Mouse (Mus musculus) kidney, adult 2 months (tissue): ENCODE measurements around the gene Eif4g3. TPM values are rescaled to one million over a fixed set of nuclear protein-coding genes. Genes with fewer than 3 reads are reported as not detected.
A peak's percentile ranks its signal among the peaks of the same experiment; 100 is the strongest.

ENCODE experiments used
- DNase-seq: peaks from one replicate; pipeline ENCODE4 v3.0.0; 2021
- H3K27ac ChIP-seq: fragments of 200-500 bp; 2 replicates; pipeline ENCODE4 v1.5.1; 2012; ENCODE audit warnings: low read depth, low read length, control low read depth, inconsistent platforms; ENCODE audit not compliant: insufficient read depth
- H3K27me3 ChIP-seq: fragments of 200-500 bp; replicated peaks from 2 replicates; pipeline ENCODE4 v1.6.1; 2012; ENCODE audit warnings: mild to moderate bottlenecking, moderate library complexity, low read length, inconsistent platforms; ENCODE audit not compliant: control insufficient read depth, insufficient read depth
- H3K36me3 ChIP-seq: fragments of 200-500 bp; 2 replicates; pipeline ENCODE4 v1.6.1; 2012; ENCODE audit warnings: mild to moderate bottlenecking, moderate library complexity, low read length, inconsistent platforms; ENCODE audit not compliant: control insufficient read depth, insufficient read depth
- H3K4me1 ChIP-seq: fragments of 200-500 bp; 2 replicates; pipeline ENCODE4 v1.6.1; 2011; ENCODE audit warnings: low read length; ENCODE audit not compliant: control insufficient read depth, insufficient read depth
- H3K4me3 ChIP-seq: fragments of 200-500 bp; 2 replicates; pipeline ENCODE4 v1.5.1; 2011; ENCODE audit warnings: mild to moderate bottlenecking, low read depth, low read length, control low read depth; ENCODE audit not compliant: insufficient read depth
- CTCF ChIP-seq: fragments of 200-500 bp; conservative IDR thresholded peaks from 2 replicates; pipeline ENCODE4 v1.5.1; 2011; ENCODE audit warnings: low read depth, mild to moderate bottlenecking, control low read depth, low read length, moderate library complexity, mixed read lengths; ENCODE audit not compliant: insufficient read depth, insufficient read length
- POLR2A ChIP-seq: fragments of 200-500 bp; IDR thresholded peaks from one replicate; pipeline ENCODE4 v1.6.1; 2011; ENCODE audit warnings: low read depth, low read length, control low read depth
- WGBS: fragments of 180-500 bp; shearing (Covaris S2); methylation state at CpG from one replicate; pipeline ENCODE4 v1.1.7; 2018; 5-methylcytosine and 5-hydroxymethylcytosine counted together
- polyA plus RNA-seq: library from polyadenylated mRNA; depleted of rRNA; stranded (reverse); fragments of >200 nt; gene quantifications from 2 replicates; pipeline ENCODE4 v1.2.3, GENCODE M21; 2012

The Eif4g3 gene
- polyA plus RNA-seq, 1 experiment: 53.5 TPM

GRCm38 (mm10) chr4:138041566-138042256 lies 48.9 kb downstream of the Eif4g3 start:
- H3K36me3 ChIP-seq: no peaks in the 10 kb centered on the region; the same call in 1 of the 2 replicates
- TF ChIP-seq POLR2A (no peak), CTCF (no peak)
- WGBS: 44% methylated on average over 12 of the region's 12 CpGs
- no peaks in the 10 kb centered on the region for H3K27me3 ChIP-seq
- peak overlapping the region; percentile 47; the same call in 1 of the 2 replicates for H3K27ac ChIP-seq
- no peak overlapping the region for H3K4me3 ChIP-seq
- H3K4me1 ChIP-seq: peaks cover 22% of the 10 kb centered on the region
- peak; percentile 31 for DNase-seq

- no peak overlapping the region for H3K27ac ChIP-seq
- H3K4me1 ChIP-seq: peaks cover 22% of the 10 kb centered on the region
- no peak for DNase-seq
- H3K4me3 ChIP-seq: no peak overlapping the region
- H3K36me3 ChIP-seq: no peaks in the 10 kb centered on the region; the same call in 1 of the 2 replicates
- TF ChIP-seq POLR2A (no peak), CTCF (no peak)
- 37% methylated on average over 2 of the region's 2 CpGs for WGBS
- no peaks in the 10 kb centered on the region for H3K27me3 ChIP-seq
These were observed 49.4 kb downstream of the Eif4g3 start for GRCm38 (mm10) chr4:138042257-138042589.

DNA sequence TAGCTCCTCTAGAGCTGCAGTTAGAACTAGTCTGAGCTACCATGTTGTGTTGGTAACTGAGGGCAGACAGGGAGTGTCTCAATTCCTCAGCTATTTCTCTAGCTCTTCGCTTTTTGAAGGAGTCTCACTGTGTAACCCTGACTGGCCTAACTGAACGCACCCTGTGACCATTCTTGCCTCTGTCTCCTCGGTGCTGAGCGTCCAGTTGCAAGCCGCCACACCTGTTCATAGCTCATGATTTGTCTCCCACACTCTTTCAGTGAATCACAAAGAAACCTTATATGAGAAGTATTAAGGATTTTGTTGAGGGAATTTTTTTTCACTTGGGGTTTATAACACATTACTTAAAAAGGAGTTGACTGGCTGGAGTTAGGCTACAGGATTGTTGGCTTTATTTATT lies 49.8 kb downstream of the Eif4g3 start:
- TF ChIP-seq CTCF (no peak), POLR2A (no peak)
- Histone ChIP-seq H3K27me3 (no peaks in the 10 kb centered on the region), H3K4me1 (peaks cover 22% of the 10 kb centered on the region), H3K36me3 (no peaks in the 10 kb centered on the region; the same call in 1 of the 2 replicates), H3K27ac (no peak overlapping the region), H3K4me3 (no peak overlapping the region)
- WGBS: 86% methylated on average over 5 of the region's 5 CpGs
- DNase-seq: no peak

DNA sequence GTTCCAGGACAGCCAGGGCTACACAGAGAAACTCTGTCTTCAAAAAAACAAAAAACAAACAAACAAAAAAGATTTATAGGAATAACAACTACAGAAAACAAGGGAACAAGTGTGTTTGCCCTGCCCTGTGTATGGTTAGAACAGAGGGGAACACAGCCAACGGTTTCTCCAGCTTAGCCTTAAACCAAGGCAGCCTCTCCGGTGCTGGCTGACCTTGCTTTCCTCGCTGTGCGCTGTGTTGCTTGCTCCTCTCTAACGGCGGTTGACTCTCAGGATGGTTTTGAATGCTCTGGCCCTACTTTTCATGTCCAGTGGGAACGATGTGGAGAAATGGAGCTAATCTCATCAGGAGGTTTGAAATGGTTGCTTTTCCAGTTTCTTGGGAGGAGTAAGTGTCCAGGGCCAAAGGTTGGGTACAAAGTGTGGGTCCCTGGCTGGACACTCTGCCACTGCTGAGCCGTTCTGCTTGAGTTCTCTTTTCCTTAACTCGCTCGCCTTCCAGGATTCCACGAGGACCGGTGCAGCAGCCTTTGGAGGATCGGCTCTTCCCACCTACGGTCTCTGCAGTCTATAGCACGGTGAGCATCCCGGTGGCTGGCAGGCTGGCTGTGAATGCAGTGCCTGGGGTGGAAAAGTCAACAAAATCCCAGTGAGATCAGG lies 52.1 kb downstream of the Eif4g3 start:
- DNase-seq: peak; percentile 91
- H3K27me3 ChIP-seq: no peaks in the 10 kb centered on the region
- TF ChIP-seq CTCF (no peak), POLR2A (no peak)
- no peaks in the 10 kb centered on the region; the same call in 1 of the 2 replicates for H3K36me3 ChIP-seq
- H3K4me1 ChIP-seq: peaks cover 12% of the 10 kb centered on the region; the same call in 1 of the 2 replicates
- H3K27ac ChIP-seq: peak overlapping the region; percentile 90
- WGBS: 67% methylated on average over 16 of the region's 16 CpGs
- no peak overlapping the region for H3K4me3 ChIP-seq

DNA sequence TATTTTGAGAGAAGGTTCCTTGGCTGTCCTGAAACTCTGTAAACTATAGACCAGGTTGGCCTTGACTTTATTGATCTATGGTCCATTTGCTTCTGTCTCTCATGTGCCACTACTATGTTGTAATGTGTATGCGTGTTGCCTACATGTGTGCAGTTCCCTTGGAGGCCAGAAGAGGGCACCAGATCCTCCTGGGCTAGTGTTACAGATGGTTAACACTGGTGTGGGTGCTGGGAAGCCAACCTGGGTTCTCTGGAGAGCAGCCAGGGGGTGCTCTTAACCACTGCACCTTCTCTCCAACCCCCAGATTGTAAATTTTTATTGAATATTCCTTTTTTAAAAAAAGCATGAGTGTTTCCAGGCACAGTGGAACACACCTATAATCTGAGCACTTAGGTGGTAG lies 53.0 kb downstream of the Eif4g3 start:
- Histone ChIP-seq H3K4me3 (no peak overlapping the region), H3K4me1 (peaks cover 15% of the 10 kb centered on the region; the same call in 1 of the 2 replicates), H3K36me3 (no peaks in the 10 kb centered on the region; the same call in 1 of the 2 replicates), H3K27ac (peak overlapping the region; percentile 27; the same call in 1 of the 2 replicates), H3K27me3 (no peaks in the 10 kb centered on the region)
- TF ChIP-seq CTCF (peak; percentile 45), POLR2A (no peak)
- 100% methylated on average over 1 of the region's 1 CpGs for WGBS
- no peak for DNase-seq

GRCm38 (mm10) chr4:138046371-138046770 lies 53.5 kb downstream of the Eif4g3 start:
- no peak overlapping the region for H3K4me3 ChIP-seq
- no peak for DNase-seq
- WGBS: over 99% methylated on average over 8 of the region's 8 CpGs
- no peaks in the 10 kb centered on the region for H3K27me3 ChIP-seq
- H3K4me1 ChIP-seq: peaks cover 12% of the 10 kb centered on the region; the same call in 1 of the 2 replicates
- no peak overlapping the region for H3K27ac ChIP-seq
- H3K36me3 ChIP-seq: no peaks in the 10 kb centered on the region; the same call in 1 of the 2 replicates
- TF ChIP-seq CTCF (no peak), POLR2A (no peak)

GRCm38 (mm10) chr4:138049547-138049946 lies 56.7 kb downstream of the Eif4g3 start:
- H3K27me3 ChIP-seq: no peaks in the 10 kb centered on the region
- 67% methylated on average over 6 of the region's 6 CpGs for WGBS
- DNase-seq: no peak
- no peaks in the 10 kb centered on the region for H3K36me3 ChIP-seq
- peaks cover 5% of the 10 kb centered on the region; the same call in 1 of the 2 replicates for H3K4me1 ChIP-seq
- no peak overlapping the region for H3K4me3 ChIP-seq
- TF ChIP-seq POLR2A (no peak), CTCF (no peak)
- no peak overlapping the region for H3K27ac ChIP-seq
